Mouse (Mus musculus) kidney, embryonic 16.5 days (tissue): Measurements from ENCODE around the gene Kremen2. TPM values are rescaled to one million over a fixed set of nuclear protein-coding genes. Genes with fewer than 3 reads are reported as not detected.

ENCODE experiments used
- ATAC-seq: fragments of 200-750 bp; cut with Nextera tagmentation; 2 replicates; pipeline ENCODE4 v1.8.0; 2017; ENCODE audit warnings: moderate TSS enrichment; ENCODE audit not compliant: low FRiP score, low TSS enrichment
- H3K27ac ChIP-seq: fragments of 300-500 bp; sonication (generic); 2 replicates; pipeline ENCODE4 v1.5.1; 2014; ENCODE audit warnings: low read length
- H3K27me3 ChIP-seq: fragments of 300-500 bp; sonication (generic); 2 replicates; pipeline ENCODE4 v1.6.1; 2014; ENCODE audit warnings: low read length, control low read depth, mixed read lengths; ENCODE audit not compliant: insufficient read depth
- H3K36me3 ChIP-seq: fragments of 300-500 bp; sonication (generic); 2 replicates; pipeline ENCODE4 v1.6.1; 2014; ENCODE audit warnings: low read length, control low read depth, mixed read lengths; ENCODE audit not compliant: insufficient read depth
- H3K4me1 ChIP-seq: fragments of 300-500 bp; sonication (generic); 2 replicates; pipeline ENCODE4 v1.6.1; 2014; ENCODE audit warnings: low read length, control low read depth, mixed read lengths; ENCODE audit not compliant: insufficient read depth
- H3K4me2 ChIP-seq: fragments of 300-500 bp; sonication (generic); replicated peaks from 2 replicates; pipeline ENCODE4 v1.6.1; 2014; ENCODE audit warnings: low read depth, low read length
- H3K4me3 ChIP-seq: fragments of 300-500 bp; sonication (generic); 2 replicates; pipeline ENCODE4 v1.5.1; 2014; ENCODE audit warnings: mild to moderate bottlenecking, low read length
- H3K9ac ChIP-seq: fragments of 300-500 bp; sonication (generic); replicated peaks from 2 replicates; pipeline ENCODE4 v1.6.1; 2014; ENCODE audit warnings: low read length
- H3K9me3 ChIP-seq: fragments of 300-500 bp; sonication (generic); 2 replicates; pipeline ENCODE4 v1.6.1; 2016; ENCODE audit warnings: low read length, control low read depth
- WGBS: fragments of 180-500 bp; shearing (Covaris S2); extraction: QIAGEN DNeasy Blood & Tissue Kit; methylation state at CpG from one replicate; pipeline ENCODE4 v1.1.7; 2014; 5-methylcytosine and 5-hydroxymethylcytosine counted together
- polyA plus RNA-seq: library from polyadenylated mRNA; unstranded; fragments of >200 nt; fragmentation: Nextera tagmentation; extraction: Ambion mirVana; gene quantifications from 2 replicates; pipeline ENCODE4 v1.2.1, GENCODE M21; 2015

Gene Kremen2
- polyA plus RNA-seq = 0.81 and 1.3 TPM in 2 replicates

GRCm38 (mm10) chr17:23745301-23746251 lies at the start of gene Kremen2:
Gene Kremen2 (minus strand): TSS chr17:23745833.
- Histone ChIP-seq H3K4me3 (peak within 1 kb of the TSS; percentile 43), H3K9me3 (no peaks in the 10 kb centered on the region), H3K9ac (peak within 1 kb of the TSS; percentile 54), H3K4me1 (peaks cover 35% of the 10 kb centered on the region), H3K36me3 (no peaks in the 10 kb centered on the region), H3K27ac (no peak within 1 kb of the TSS), H3K4me2 (peak within 1 kb of the TSS; percentile 78), H3K27me3 (peaks cover 63% of the 10 kb centered on the region)
- no peak for ATAC-seq
- under 1% methylated on average over 33 of the region's 45 CpGs for WGBS

GRCm38 (mm10) chr17:23795323-23795722 lies 49.7 kb upstream of the Kremen2 start:
- 92% methylated on average over 8 of the region's 8 CpGs for WGBS
- ATAC-seq = no peak

GRCm38 (mm10) chr17:23791079-23791357 lies 45.4 kb upstream of the Kremen2 start:
- Histone ChIP-seq H3K4me2 (peak overlapping the region; percentile 77), H3K27ac (peak overlapping the region; percentile 87), H3K27me3 (no peaks in the 10 kb centered on the region), H3K4me3 (peak overlapping the region; percentile 58), H3K36me3 (0 out of 2 replicates have a peak, but pooled peaks cover 2% of the 10 kb centered on the region), H3K4me1 (peaks cover 21% of the 10 kb centered on the region), H3K9me3 (no peaks in the 10 kb centered on the region), H3K9ac (peak overlapping the region; percentile 91)
- 56% methylated on average over 2 of the region's 2 CpGs for WGBS
- ATAC-seq = no peak

More at GRCm38 (mm10) chr17:23795323-23795722, 49.7 kb upstream of the Kremen2 start:
- Histone ChIP-seq H3K4me2 (no peak overlapping the region), H3K27me3 (no peaks in the 10 kb centered on the region; the same call in 1 of the 2 replicates), H3K9me3 (no peaks in the 10 kb centered on the region), H3K9ac (no peak overlapping the region), H3K4me1 (peaks cover 7% of the 10 kb centered on the region; the same call in 1 of the 2 replicates), H3K4me3 (no peak overlapping the region), H3K36me3 (0 out of 2 replicates have a peak, but pooled peaks cover 6% of the 10 kb centered on the region), H3K27ac (no peak overlapping the region)

- Histone ChIP-seq H3K36me3 (0 out of 2 replicates have a peak, but pooled peaks cover 2% of the 10 kb centered on the region), H3K9ac (peak within 1 kb of the TSS; percentile 91), H3K4me2 (peak within 1 kb of the TSS; percentile 77), H3K4me3 (peak within 1 kb of the TSS; percentile 58), H3K27ac (peak within 1 kb of the TSS; percentile 87), H3K27me3 (no peaks in the 10 kb centered on the region), H3K4me1 (peaks cover 21% of the 10 kb centered on the region), H3K9me3 (no peaks in the 10 kb centered on the region)
- peak; percentile 64 for ATAC-seq
- WGBS = 2% methylated on average over 29 of the region's 29 CpGs
Observed at GRCm38 (mm10) chr17:23790269-23791078, 44.8 kb upstream of the Kremen2 start, which contains the start of gene Srrm2. Gene Srrm2 (plus strand): TSS chr17:23790532.

GRCm38 (mm10) chr17:23789749-23790268 lies 44.2 kb upstream of the Kremen2 start:
- Histone ChIP-seq H3K36me3 (0 out of 2 replicates have a peak, but pooled peaks cover 2% of the 10 kb centered on the region), H3K4me2 (peak overlapping the region; percentile 77), H3K27ac (peak overlapping the region; percentile 87), H3K9ac (peak overlapping the region; percentile 91), H3K4me3 (peak overlapping the region; percentile 58), H3K4me1 (peaks cover 21% of the 10 kb centered on the region), H3K27me3 (no peaks in the 10 kb centered on the region), H3K9me3 (no peaks in the 10 kb centered on the region)
- 15% methylated on average over 8 of the region's 8 CpGs for whole genome bisulfite sequencing
- ATAC-seq = no peak

GRCm38 (mm10) chr17:23788973-23789372 lies 43.3 kb upstream of the Kremen2 start:
- ATAC-seq = no peak
- Histone ChIP-seq H3K27ac (no peak overlapping the region), H3K9ac (no peak overlapping the region), H3K4me1 (peaks cover 21% of the 10 kb centered on the region), H3K4me3 (no peak overlapping the region), H3K9me3 (no peaks in the 10 kb centered on the region), H3K27me3 (no peaks in the 10 kb centered on the region), H3K4me2 (no peak overlapping the region), H3K36me3 (0 out of 2 replicates have a peak, but pooled peaks cover 2% of the 10 kb centered on the region)
- WGBS = 87% methylated on average over 4 of the region's 4 CpGs

- Histone ChIP-seq H3K4me3 (peak overlapping the region; percentile 70), H3K27me3 (no peaks in the 10 kb centered on the region), H3K27ac (0 out of 2 replicates have a peak overlapping the region, but pooled peaks have one; percentile 13), H3K9ac (peak overlapping the region; percentile 80), H3K4me1 (peaks cover 21% of the 10 kb centered on the region), H3K4me2 (peak overlapping the region; percentile 91), H3K36me3 (no peaks in the 10 kb centered on the region), H3K9me3 (no peaks in the 10 kb centered on the region)
- ATAC-seq = no peak
- WGBS = 13% methylated on average over 13 of the region's 13 CpGs
Observed at GRCm38 (mm10) chr17:23786510-23786931, 40.9 kb upstream of the Kremen2 start.

GRCm38 (mm10) chr17:23785561-23786471 lies 40.2 kb upstream of the Kremen2 start, which contains the start of gene Flywch2:
Gene Flywch2 (minus strand): TSS chr17:23786081.
- H3K9me3 ChIP-seq = no peaks in the 10 kb centered on the region
- H3K9ac ChIP-seq = peak within 1 kb of the TSS; percentile 80
- peaks cover 16% of the 10 kb centered on the region for H3K4me1 ChIP-seq
- H3K4me3 ChIP-seq = peak within 1 kb of the TSS; percentile 70
- no peaks in the 10 kb centered on the region for H3K27me3 ChIP-seq
- 0 out of 2 replicates have a peak within 1 kb of the TSS, but pooled peaks have one; percentile 13 for H3K27ac ChIP-seq
- no peaks in the 10 kb centered on the region for H3K36me3 ChIP-seq
- ATAC-seq = peak; percentile 70
- peak within 1 kb of the TSS; percentile 91 for H3K4me2 ChIP-seq
- 1% methylated on average over 43 of the region's 43 CpGs for WGBS
